Mouse (Mus musculus) MEL (cell line): Measurements from ENCODE around the gene Gtf2i.

ENCODE experiments used
- CTCF ChIP-seq, 3 experiments: IDR thresholded peaks in 2 of 3; conservative IDR thresholded peaks in 1 of 3; 2 replicates each; pipeline ENCODE4 v1.5.1; 2011 to 2012; ENCODE audit warnings: low read length in 3 of 3, low read depth in 2 of 3, mild to moderate bottlenecking in 2 of 3, improper control_type of control experiment in 1 of 3, inconsistent platforms in 1 of 3, mixed read lengths in 1 of 3, moderate library complexity in 1 of 3; ENCODE audit not compliant: control insufficient read depth in 1 of 3, insufficient read depth in 1 of 3, poor library complexity in 1 of 3, severe bottlenecking in 1 of 3
- E2F4 ChIP-seq: IDR thresholded peaks from 2 replicates; pipeline ENCODE4 v1.6.1; 2011; ENCODE audit warnings: low read depth, low read length, improper control_type of control experiment, borderline replicate concordance
- TAL1 ChIP-seq: IDR thresholded peaks from 2 replicates; pipeline ENCODE4 v1.6.1; 2012; ENCODE audit warnings: mild to moderate bottlenecking, inconsistent platforms, low read length, moderate library complexity, mixed read lengths
- USF2 ChIP-seq, 2 experiments: IDR thresholded peaks; 2 replicates each; pipeline ENCODE4 v1.6.1; 2011 to 2012; ENCODE audit warnings: improper control_type of control experiment in 2 of 2, low read length in 2 of 2, borderline replicate concordance in 1 of 2, inconsistent platforms in 1 of 2, low read depth in 1 of 2, mild to moderate bottlenecking in 1 of 2; ENCODE audit not compliant: insufficient read depth in 1 of 2
- ZKSCAN1 ChIP-seq: IDR thresholded peaks from 2 replicates; pipeline ENCODE4 v1.6.1; 2012; ENCODE audit warnings: low read depth, mild to moderate bottlenecking, inconsistent platforms, low read length, improper control_type of control experiment, moderate library complexity

DNA sequence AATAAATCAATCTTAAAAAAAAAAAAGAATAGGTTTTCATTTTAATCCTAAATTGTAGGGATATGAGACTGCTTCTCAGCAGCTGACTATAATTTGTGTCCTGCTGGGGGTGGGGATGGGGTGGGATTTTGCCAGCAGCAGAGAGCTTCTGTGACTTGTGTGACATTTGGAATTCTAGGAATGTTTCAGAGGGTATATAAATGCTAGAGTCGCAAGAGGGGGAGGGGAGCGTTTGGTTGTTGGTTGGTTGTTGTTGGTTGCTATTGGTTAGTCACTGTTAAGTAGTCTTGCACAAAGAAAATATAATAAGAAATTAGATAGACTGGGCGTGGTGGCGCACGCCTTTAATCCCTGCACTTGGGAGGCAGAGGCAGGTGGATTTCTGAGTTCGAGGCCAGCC lies 4.3 kb upstream of the Gtf2i start:
- TF ChIP-seq CTCF (IDR thresholded peaks at IDR 0.05 in 2 of 3, conservative IDR thresholded peaks at IDR 0.05 in 1 of 3; ENCODE audit: control insufficient read depth in 1 of 3, insufficient read depth in 1 of 3, low read depth in 2 of 3, low read length in 3 of 3, poor library complexity in 1 of 3, severe bottlenecking in 1 of 3) (no peak), E2F4 (no peak), ZKSCAN1 (no peak), TAL1 (no peak), USF2 (IDR thresholded peaks at IDR 0.05; ENCODE audit: borderline replicate concordance in 1 of 2, insufficient read depth in 1 of 2, low read depth in 1 of 2, low read length in 2 of 2) (no peak)
